Mouse (Mus musculus): ENCODE data around the gene Gm10277.

- TF ChIP-seq CTCF (conservative IDR thresholded peaks at IDR 0.05; ENCODE audit: low read length) = no peak
- TF ChIP-seq POU5F1 (IDR thresholded peaks at IDR 0.05; ENCODE audit: borderline replicate concordance, low read length) = no peak
Observed at GRCm38 (mm10) chr11:77779240-77779639, 8.3 kb downstream of the Gm10277 start.
